ENCODE assay signal across 8 mouse cellular contexts in the genomic region with DNA sequence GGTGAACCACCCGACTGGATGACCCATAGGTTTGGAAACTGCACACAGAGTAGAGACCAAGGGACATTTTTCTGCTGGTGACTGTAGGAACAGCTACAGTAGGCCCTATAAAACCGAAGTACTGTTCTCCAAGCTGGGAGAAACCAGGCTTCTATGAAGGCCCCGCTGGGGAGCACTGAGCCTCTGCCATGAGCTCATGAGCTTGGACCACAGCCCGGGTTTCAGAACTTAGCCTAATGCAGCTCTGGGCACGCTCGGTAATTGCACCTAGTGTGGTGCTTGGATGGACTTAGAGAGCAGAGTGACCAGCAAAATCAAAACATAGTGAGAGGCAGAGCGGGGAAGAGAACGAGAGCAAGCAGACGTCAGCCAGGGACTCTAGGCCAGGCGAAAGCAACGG.
DNase-seq lines count a peak whose midpoint lies in the region; ATAC-seq and TF ChIP-seq lines count a peak whose summit lies in the region.

No protein-coding gene starts in this region.

- H3K9ac ChIP-seq in forebrain, postnatal 0 days = no peak overlapping the region
- H3K9ac ChIP-seq in kidney, embryonic 14.5 days (ENCODE audit: low read depth, low read length) = no peak overlapping the region
- H3K9ac ChIP-seq in lung, postnatal 0 days (replicated peaks; ENCODE audit: low read depth) = no peak overlapping the region

- peaks cover 20% of the 10 kb centered on the region for H3K4me1 ChIP-seq in forebrain, postnatal 0 days (ENCODE audit: insufficient read depth)
- peaks cover 29% of the 10 kb centered on the region for H3K4me1 ChIP-seq in kidney, embryonic 14.5 days (ENCODE audit: control insufficient read depth, insufficient read depth, low read length)
- H3K4me1 ChIP-seq in lung, postnatal 0 days (ENCODE audit: insufficient read depth, low read depth, low read length) = peaks cover 7% of the 10 kb centered on the region

- TF ChIP-seq POLR2A in brain, embryonic 14.5 days (IDR thresholded peaks at IDR 0.05; ENCODE audit: borderline replicate concordance, extremely low read depth, insufficient read depth, insufficient read length, poor library complexity, severe bottlenecking) = no peak

- DNase-seq in kidney, adult 11 months = peak; percentile 25
- DNase-seq in kidney, postnatal 4 days = no peak
- peak; percentile 44 for DNase-seq in brain, embryonic 14.5 days (ENCODE audit: low read depth)
- DNase-seq in forebrain, postnatal 0 days = peak; percentile 61
- DNase-seq in lung, postnatal 0 days (ENCODE audit: low spot score) = no peak
- no peak for DNase-seq in yolk sac, embryonic 10.5 days (ENCODE audit: low spot score)
- no peak for DNase-seq in embryo, embryonic 10 days (ENCODE audit: low spot score)

- no peaks in the 10 kb centered on the region for H3K9me3 ChIP-seq in forebrain, postnatal 0 days (ENCODE audit: low read length)
- H3K9me3 ChIP-seq in kidney, embryonic 14.5 days (ENCODE audit: control insufficient read depth, low read length) = no peaks in the 10 kb centered on the region
- no peaks in the 10 kb centered on the region for H3K9me3 ChIP-seq in lung, postnatal 0 days (ENCODE audit: low read length)

- ATAC-seq in forebrain, postnatal 0 days = peak; percentile 40; the same call in 1 of the 2 replicates
- no peak for ATAC-seq in kidney, embryonic 14.5 days (ENCODE audit: low FRiP score, low TSS enrichment)
- ATAC-seq in lung, postnatal 0 days = no peak

- no peak for TF ChIP-seq CTCF in brain, embryonic 14.5 days (IDR thresholded peaks at IDR 0.05; ENCODE audit: borderline replicate concordance, extremely low read depth, insufficient read depth, insufficient read length)
- TF ChIP-seq CTCF in forebrain, postnatal 0 days (IDR thresholded peaks at IDR 0.05; ENCODE audit: low read depth) = no peak
- TF ChIP-seq CTCF in lung, postnatal 0 days (IDR thresholded peaks at IDR 0.05) = no peak

- no peak overlapping the region for H3K4me2 ChIP-seq in forebrain, postnatal 0 days (ENCODE audit: low read depth)
- no peak overlapping the region for H3K4me2 ChIP-seq in kidney, embryonic 14.5 days (replicated peaks; ENCODE audit: low read depth, low read length)
- no peak overlapping the region for H3K4me2 ChIP-seq in lung, postnatal 0 days (replicated peaks; ENCODE audit: low read depth, low read length)

- 69% methylated on average over 11 of the region's 11 CpGs for WGBS in forebrain, postnatal 0 days
- 88% methylated on average over 11 of the region's 11 CpGs for WGBS in kidney, embryonic 14.5 days
- 73% methylated on average over 11 of the region's 11 CpGs for WGBS in lung, postnatal 0 days

- no peak overlapping the region for H3K27ac ChIP-seq in forebrain, postnatal 0 days (ENCODE audit: low read depth, low read length)
- peak overlapping the region; percentile 76 for H3K27ac ChIP-seq in kidney, embryonic 14.5 days (ENCODE audit: low read depth, low read length)
- peak overlapping the region; percentile 44 for H3K27ac ChIP-seq in lung, postnatal 0 days (ENCODE audit: low read length)

- no peaks in the 10 kb centered on the region for H3K36me3 ChIP-seq in forebrain, postnatal 0 days (ENCODE audit: insufficient read depth)
- H3K36me3 ChIP-seq in kidney, embryonic 14.5 days (ENCODE audit: control insufficient read depth, insufficient read depth, low read length) = no peaks in the 10 kb centered on the region
- H3K36me3 ChIP-seq in lung, postnatal 0 days (ENCODE audit: insufficient read depth, low read length) = no peaks in the 10 kb centered on the region

- H3K27me3 ChIP-seq in forebrain, postnatal 0 days (ENCODE audit: insufficient read depth, low read length) = no peaks in the 10 kb centered on the region
- H3K27me3 ChIP-seq in kidney, embryonic 14.5 days (ENCODE audit: control insufficient read depth, insufficient read depth, low read length) = no peaks in the 10 kb centered on the region
- no peaks in the 10 kb centered on the region for H3K27me3 ChIP-seq in lung, postnatal 0 days (replicated peaks; ENCODE audit: insufficient read depth, low read length)

- no peak for TF ChIP-seq EP300 in lung, postnatal 0 days (IDR thresholded peaks at IDR 0.05)

- no peak overlapping the region for H3K4me3 ChIP-seq in forebrain, postnatal 0 days (ENCODE audit: low read depth, low read length)
- H3K4me3 ChIP-seq in kidney, embryonic 14.5 days (ENCODE audit: low read length) = no peak overlapping the region
- no peak overlapping the region for H3K4me3 ChIP-seq in lung, postnatal 0 days (ENCODE audit: low read depth, low read length)

Comparison
In these comparisons a context has a peak if more than half of its experiments do, and no peak if none do; other contexts are left out.
1. DNase-seq: peak in kidney, adult 11 months (single experiment), brain, embryonic 14.5 days (single experiment) and forebrain, postnatal 0 days (single experiment); none in kidney, postnatal 4 days (0 of 2), lung, postnatal 0 days (single experiment), yolk sac, embryonic 10.5 days (single experiment) and embryo, embryonic 10 days (single experiment).